Mouse (Mus musculus): ENCODE results near the gene Cnih1.

Gene Cnih1

GRCm38 (mm10) chr14:46734761-46735455, 53.3 kb downstream of the Cnih1 start:
- in situ Hi-C loops (cut with MboI, MseI): no loop called here

- in situ Hi-C loops (cut with MboI, MseI): no loop called here
Measured at GRCm38 (mm10) chr14:46734262-46734661, 53.9 kb downstream of the Cnih1 start.

GRCm38 (mm10) chr14:46725743-46726142, 62.5 kb downstream of the Cnih1 start:
- in situ Hi-C loops (cut with MboI, MseI): no loop called here

Measured in T-helper 17 cell (primary cell).